Mouse (Mus musculus) E14TG2a.4 (cell line): ENCODE data around the gene Ggct.
"Not testable (repeated sequence)": the region's sequence is repeated elsewhere in the genome, so short reads cannot be mapped to it uniquely, and the experiment has no call there.

Experiments
- H3K27me3 ChIP-seq: 2 replicates; pipeline ENCODE4 v1.6.1; 2014; ENCODE audit warnings: low read length, control low read depth; ENCODE audit not compliant: insufficient read depth
- H3K36me3 ChIP-seq: 2 replicates; pipeline ENCODE4 v1.6.1; 2014; ENCODE audit warnings: low read length, control low read depth; ENCODE audit not compliant: insufficient read depth
- H3K4me1 ChIP-seq: replicated peaks from 2 replicates; pipeline ENCODE4 v1.6.1; 2014; ENCODE audit warnings: low read depth, low read length, control low read depth
- H3K4me3 ChIP-seq: replicated peaks from 2 replicates; pipeline ENCODE4 v1.5.1; 2014; ENCODE audit warnings: mild to moderate bottlenecking, low read length
- H3K9me3 ChIP-seq: 2 replicates; pipeline ENCODE4 v1.6.1; 2014; ENCODE audit warnings: low read length, control low read depth
- CTCF ChIP-seq: conservative IDR thresholded peaks from 2 replicates; pipeline ENCODE4 v1.5.1; 2014; ENCODE audit warnings: low read length
- NANOG ChIP-seq: IDR thresholded peaks from 2 replicates; pipeline ENCODE4 v1.6.1; 2014; ENCODE audit warnings: borderline replicate concordance, low read length, mixed read lengths
- POU5F1 ChIP-seq: IDR thresholded peaks from 2 replicates; pipeline ENCODE4 v1.6.1; 2014; ENCODE audit warnings: low read length, borderline replicate concordance

Ggct gene

DNA sequence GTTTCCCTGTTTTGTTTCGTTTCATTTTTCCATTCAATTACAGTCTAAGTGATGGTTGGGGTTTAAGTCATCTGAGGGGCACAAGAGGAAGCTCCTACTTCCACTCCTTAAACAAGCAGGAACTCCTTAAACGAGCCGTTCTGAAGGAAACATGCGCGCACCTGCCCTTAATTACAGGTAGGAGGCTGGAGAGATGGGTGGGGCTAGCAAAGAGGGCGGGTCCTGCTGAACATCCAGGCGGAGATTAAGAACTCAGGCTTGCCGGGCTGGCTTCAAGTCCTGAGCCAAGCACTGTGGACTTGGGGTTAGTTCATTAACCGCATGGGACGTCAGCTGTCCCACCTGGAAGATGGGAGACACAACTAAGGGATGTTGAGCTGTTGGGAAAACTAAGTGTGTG is 25.2 kb downstream of the Ggct start:
- Histone ChIP-seq H3K9me3 (0 out of 2 replicates have a peak, but pooled peaks cover 5% of the 10 kb centered on the region), H3K36me3 (no peaks in the 10 kb centered on the region), H3K4me3 (no peak overlapping the region), H3K27me3 (peaks cover 38% of the 10 kb centered on the region), H3K4me1 (peaks cover 35% of the 10 kb centered on the region)
- TF ChIP-seq NANOG (no peak), CTCF (no peak), POU5F1 (no peak)

DNA sequence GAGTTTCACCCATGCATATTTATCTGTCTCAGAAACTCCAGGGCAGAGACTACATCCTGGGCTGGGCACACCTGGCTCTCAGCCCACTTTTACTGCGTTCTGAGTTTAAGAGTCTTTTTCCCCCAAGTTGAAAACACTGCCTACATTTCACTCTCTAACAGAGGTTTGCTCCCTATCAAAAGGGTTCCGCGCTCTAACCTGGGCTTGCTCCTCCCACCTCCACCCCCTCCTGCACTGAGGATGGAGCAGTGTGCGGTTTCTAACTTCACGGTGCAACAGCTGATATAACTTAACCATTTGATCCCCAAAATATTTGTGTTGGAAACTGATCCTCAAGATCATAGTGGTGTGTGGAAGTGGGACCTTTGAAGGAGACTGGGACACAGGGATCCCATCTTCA is 27.5 kb downstream of the Ggct start:
- no peak overlapping the region for H3K4me3 ChIP-seq
- no peak for TF ChIP-seq CTCF
- no peak for TF ChIP-seq NANOG
- no peak for TF ChIP-seq POU5F1
- H3K9me3 ChIP-seq, result peaks cover 5% of the 10 kb centered on the region; the same call in 1 of the 2 replicates
- peaks cover 16% of the 10 kb centered on the region for H3K27me3 ChIP-seq
- H3K36me3 ChIP-seq, result no peaks in the 10 kb centered on the region
- H3K4me1 ChIP-seq, result peaks cover 27% of the 10 kb centered on the region

DNA sequence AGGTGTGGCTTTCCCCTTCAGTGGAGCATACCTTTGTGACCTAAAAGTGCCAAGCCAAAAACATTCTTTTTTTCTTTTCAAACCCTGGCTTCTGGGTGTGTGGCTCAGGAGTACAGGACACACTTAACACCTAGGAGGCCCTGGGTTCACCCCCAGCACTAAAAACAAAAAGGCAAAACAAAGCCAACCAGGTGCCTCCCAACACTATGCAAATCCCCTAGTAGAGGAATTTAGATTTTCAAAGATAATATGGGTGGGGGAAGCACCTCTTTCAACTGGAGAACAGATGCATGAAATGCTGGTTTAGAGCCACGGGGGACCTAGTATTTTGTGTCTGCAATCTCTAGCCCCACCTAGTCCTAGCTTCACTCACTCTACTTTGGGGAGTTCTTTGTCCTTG is 28.0 kb downstream of the Ggct start:
- Histone ChIP-seq H3K9me3 (peaks cover 5% of the 10 kb centered on the region; the same call in 1 of the 2 replicates), H3K4me3 (no peak overlapping the region), H3K27me3 (peaks cover 11% of the 10 kb centered on the region), H3K4me1 (peaks cover 27% of the 10 kb centered on the region), H3K36me3 (no peaks in the 10 kb centered on the region)
- no peak for TF ChIP-seq POU5F1
- no peak for TF ChIP-seq CTCF
- no peak for TF ChIP-seq NANOG

DNA sequence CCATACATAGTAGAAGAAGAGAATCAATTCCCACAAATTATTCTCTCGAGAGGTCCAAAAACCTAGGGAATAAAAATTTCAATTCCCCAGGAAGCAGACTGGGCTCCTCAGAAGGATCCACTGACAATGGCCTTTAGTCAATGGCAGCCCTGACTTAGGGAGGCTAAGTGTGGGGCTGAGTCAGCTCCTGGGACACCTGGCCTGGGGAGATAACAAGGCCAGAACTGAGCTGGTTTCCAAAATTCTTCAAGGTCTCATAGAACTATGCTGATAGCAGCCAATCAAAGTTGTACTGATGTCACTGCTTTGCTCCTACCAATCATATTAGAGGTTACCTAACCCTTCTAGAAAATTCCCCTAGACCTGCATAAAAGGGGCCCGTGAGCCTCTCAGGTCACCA is 29.2 kb downstream of the Ggct start:
- Histone ChIP-seq H3K4me1 (peaks cover 27% of the 10 kb centered on the region), H3K4me3 (no peak overlapping the region), H3K36me3 (no peaks in the 10 kb centered on the region), H3K27me3 (peaks cover 6% of the 10 kb centered on the region), H3K9me3 (peaks cover 5% of the 10 kb centered on the region; the same call in 1 of the 2 replicates)
- no peak for TF ChIP-seq POU5F1
- TF ChIP-seq NANOG, result no peak
- no peak for TF ChIP-seq CTCF

DNA sequence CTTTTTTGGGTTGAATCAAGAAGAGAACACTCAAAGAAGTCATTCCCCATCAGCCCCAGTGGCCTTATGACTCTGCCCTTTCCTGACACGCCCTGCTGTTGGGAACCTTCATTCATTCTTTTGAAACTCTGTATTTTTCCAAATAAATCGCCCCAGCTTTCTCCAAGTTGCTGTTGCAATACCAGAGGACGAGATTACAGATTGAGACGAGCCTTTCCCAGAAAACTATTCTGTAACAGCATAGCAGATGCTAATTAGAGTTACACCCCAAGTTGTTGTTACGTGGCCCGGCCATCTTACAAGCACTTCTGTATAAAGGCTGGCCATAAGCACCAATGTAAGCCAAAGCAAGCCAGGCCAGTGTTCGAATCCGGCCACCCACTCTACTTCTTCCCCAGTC is 35.1 kb downstream of the Ggct start:
- Histone ChIP-seq H3K27me3 (no peaks in the 10 kb centered on the region), H3K36me3 (0 out of 2 replicates have a peak, but pooled peaks cover 3% of the 10 kb centered on the region), H3K4me1 (no peaks in the 10 kb centered on the region), H3K9me3 (peaks cover 29% of the 10 kb centered on the region), H3K4me3 (no peak overlapping the region)
- TF ChIP-seq NANOG, result no peak
- no peak for TF ChIP-seq CTCF
- no peak for TF ChIP-seq POU5F1

DNA sequence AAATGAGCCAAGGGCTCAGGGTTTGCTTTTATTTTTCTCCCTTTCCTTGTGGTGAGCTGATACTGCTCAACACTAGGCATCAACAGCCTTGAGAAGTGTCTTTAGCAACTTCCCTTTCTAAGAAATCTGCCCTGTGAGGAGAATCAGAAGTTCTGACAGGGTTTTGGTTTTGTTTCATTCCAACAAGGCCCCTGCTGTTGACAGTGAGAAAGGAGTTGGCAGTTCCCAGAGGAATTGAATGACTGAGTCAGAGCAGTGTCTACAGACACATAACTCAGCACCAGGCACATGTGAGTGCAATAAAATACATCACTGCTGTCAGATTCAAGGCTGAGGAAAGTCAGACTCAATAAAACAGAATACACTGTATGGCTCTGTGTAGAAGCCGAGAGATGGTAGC is 36.3 kb downstream of the Ggct start:
- TF ChIP-seq CTCF (no peak), POU5F1 (no peak), NANOG (no peak)

DNA sequence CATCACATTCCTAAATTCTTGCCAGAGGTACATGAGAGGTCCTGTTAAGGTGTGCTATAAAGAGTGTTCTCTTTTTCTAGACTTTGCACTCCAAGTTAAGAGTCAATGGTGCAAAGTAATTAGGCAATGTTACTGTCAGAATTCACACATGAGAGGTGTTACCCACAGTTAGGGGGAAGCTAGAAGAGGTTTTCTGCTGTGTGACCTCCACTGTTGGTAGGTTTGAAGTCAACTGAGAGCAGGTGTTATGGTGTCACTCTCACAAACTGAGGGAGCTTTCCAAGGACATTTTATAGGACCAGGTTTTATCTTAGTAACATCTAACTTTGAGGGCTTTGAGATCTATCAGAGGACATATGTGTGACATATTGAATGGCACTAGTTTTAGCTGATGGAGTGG is 36.8 kb downstream of the Ggct start:
- no peak overlapping the region for H3K4me3 ChIP-seq
- 0 out of 2 replicates have a peak, but pooled peaks cover 3% of the 10 kb centered on the region for H3K36me3 ChIP-seq
- no peaks in the 10 kb centered on the region for H3K4me1 ChIP-seq
- H3K27me3 ChIP-seq, result no peaks in the 10 kb centered on the region
- no peak for TF ChIP-seq CTCF
- TF ChIP-seq NANOG, result no peak
- TF ChIP-seq POU5F1, result no peak
- peaks cover 46% of the 10 kb centered on the region for H3K9me3 ChIP-seq

More for the DNA sequence above, 36.3 kb downstream of the Ggct start:
- H3K36me3 ChIP-seq, result 0 out of 2 replicates have a peak, but pooled peaks cover 3% of the 10 kb centered on the region
- H3K4me3 ChIP-seq, result no peak overlapping the region
- H3K27me3 ChIP-seq, result no peaks in the 10 kb centered on the region
- H3K4me1 ChIP-seq, result no peaks in the 10 kb centered on the region
- H3K9me3 ChIP-seq, result peaks cover 42% of the 10 kb centered on the region

DNA sequence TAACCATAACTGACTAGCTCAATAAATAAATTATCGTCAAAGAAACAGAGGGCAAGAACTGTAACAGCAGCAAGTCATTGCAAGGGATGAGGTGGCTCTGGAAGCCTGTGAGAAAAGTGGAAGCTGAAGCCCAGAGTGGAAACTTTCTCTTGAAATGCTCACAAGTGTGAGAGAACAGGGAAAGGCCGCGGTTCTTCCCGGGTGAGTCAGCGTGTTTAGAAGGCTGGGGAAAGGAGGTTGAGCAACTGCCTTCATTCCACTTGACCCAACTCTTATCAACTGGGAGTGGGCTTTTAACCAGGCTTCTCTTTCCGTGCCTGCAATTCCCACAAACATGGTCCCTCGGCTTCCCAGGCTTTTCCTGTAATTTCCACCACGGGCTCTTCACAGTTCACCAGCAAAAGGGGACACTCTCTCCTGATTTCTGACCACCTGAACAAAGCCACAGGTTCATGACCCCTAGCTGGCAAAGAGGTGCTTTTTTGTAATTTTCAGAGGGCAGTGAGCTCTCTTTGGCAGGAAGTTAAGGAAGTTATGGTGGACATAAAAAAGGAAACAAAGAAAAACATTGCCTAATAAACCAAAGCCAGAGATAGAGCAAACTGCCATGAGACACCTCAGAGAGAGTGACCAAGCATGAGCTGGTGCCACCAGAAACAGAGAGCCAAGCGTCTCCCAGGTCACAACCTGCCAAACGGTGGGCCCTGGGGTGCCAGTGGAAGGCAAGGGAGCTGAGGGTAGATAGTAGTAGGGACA is 37.9 kb downstream of the Ggct start:
- H3K4me1 ChIP-seq, result no peaks in the 10 kb centered on the region
- no peak for TF ChIP-seq CTCF
- TF ChIP-seq POU5F1, result no peak
- TF ChIP-seq NANOG, result no peak
- H3K27me3 ChIP-seq, result no peaks in the 10 kb centered on the region
- H3K36me3 ChIP-seq, result 0 out of 2 replicates have a peak, but pooled peaks cover 3% of the 10 kb centered on the region
- H3K9me3 ChIP-seq, result peaks cover 57% of the 10 kb centered on the region
- no peak overlapping the region for H3K4me3 ChIP-seq

DNA sequence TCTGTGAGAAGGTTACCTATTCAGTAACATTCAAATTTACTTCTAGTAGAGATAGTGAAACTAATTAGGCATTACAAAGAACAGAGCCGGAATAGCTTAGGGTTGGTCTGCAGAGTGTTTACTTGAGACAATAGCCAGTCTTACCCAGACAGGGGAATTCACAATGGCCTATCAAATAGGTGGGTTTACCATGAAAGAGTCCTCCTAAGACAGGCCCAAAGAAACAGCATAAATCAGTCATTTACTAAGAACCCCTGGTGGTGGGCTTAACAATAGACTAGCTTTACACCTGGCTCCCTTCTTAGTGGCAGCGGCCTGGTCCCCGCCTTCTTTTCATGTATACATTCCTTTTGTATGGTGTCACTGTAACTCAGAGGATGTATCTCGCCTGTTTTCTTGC is 39.4 kb downstream of the Ggct start:
- H3K4me3 ChIP-seq, H3K27me3 ChIP-seq, H3K36me3 ChIP-seq, H3K4me1 ChIP-seq: not testable (repeated sequence)
- peaks cover 70% of the 10 kb centered on the region for H3K9me3 ChIP-seq
